Mouse (Mus musculus) hindbrain, embryonic 14.5 days (tissue): ENCODE data around the gene Prpf19. TPM values are rescaled to one million over a fixed set of nuclear protein-coding genes. Genes with fewer than 3 reads are reported as not detected.

Source experiments
- ATAC-seq: fragments of 200-750 bp; cut with Nextera tagmentation; 2 replicates; pipeline ENCODE4 v1.8.0; 2017; ENCODE audit warnings: moderate number of reproducible peaks, mild to moderate bottlenecking, moderate TSS enrichment, moderate library complexity; ENCODE audit not compliant: low FRiP score
- DNase-seq: peaks from one replicate; pipeline ENCODE4 v3.0.0-alpha.2; 2015; ENCODE audit warnings: low spot score
- H3K27ac ChIP-seq: fragments of 300-500 bp; sonication (generic); 2 replicates; pipeline ENCODE4 v1.5.1; 2014; ENCODE audit warnings: mild to moderate bottlenecking, moderate library complexity
- H3K27me3 ChIP-seq: fragments of 300-500 bp; sonication (generic); 2 replicates; pipeline ENCODE4 v1.6.1; 2014; ENCODE audit warnings: mild to moderate bottlenecking, low read length, mixed read lengths; ENCODE audit not compliant: control insufficient read depth, insufficient read depth
- H3K36me3 ChIP-seq: fragments of 300-500 bp; sonication (generic); replicated peaks from 2 replicates; pipeline ENCODE4 v1.6.1; 2014; ENCODE audit not compliant: control insufficient read depth, insufficient read depth
- H3K4me1 ChIP-seq: fragments of 300-500 bp; sonication (generic); replicated peaks from 2 replicates; pipeline ENCODE4 v1.6.1; 2014; ENCODE audit warnings: antibody characterized with exemption, low read length, mixed read lengths; ENCODE audit not compliant: control insufficient read depth, insufficient read depth
- H3K4me2 ChIP-seq: fragments of 300-500 bp; sonication (generic); replicated peaks from 2 replicates; pipeline ENCODE4 v1.6.1; 2014; ENCODE audit warnings: mild to moderate bottlenecking, moderate library complexity
- H3K4me3 ChIP-seq: fragments of 300-500 bp; sonication (generic); replicated peaks from 2 replicates; pipeline ENCODE4 v1.5.1; 2014; ENCODE audit warnings: mild to moderate bottlenecking, low read length
- H3K9ac ChIP-seq: fragments of 300-500 bp; sonication (generic); 2 replicates; pipeline ENCODE4 v1.6.1; 2014
- H3K9me3 ChIP-seq: fragments of 300-500 bp; sonication (generic); 2 replicates; pipeline ENCODE4 v1.6.1; 2016; ENCODE audit warnings: low read length; ENCODE audit not compliant: control insufficient read depth
- WGBS: fragments of 180-500 bp; shearing (Covaris S2); extraction: QIAGEN DNeasy Blood & Tissue Kit; methylation state at CpG from one replicate; pipeline ENCODE4 v1.1.7; 2014; 5-methylcytosine and 5-hydroxymethylcytosine counted together
- polyA plus RNA-seq: library from polyadenylated mRNA; unstranded; fragments of >200 nt; fragmentation: Nextera tagmentation; extraction: Ambion mirVana; gene quantifications from 2 replicates; pipeline ENCODE4 v1.2.1, GENCODE M21; 2014

Gene Prpf19
- polyA plus RNA-seq, 1 experiment from 2014 or later, result 33.4 TPM

GRCm38 (mm10) chr19:10868623-10869141, 26.3 kb upstream of the Prpf19 start:
- DNase-seq, result no peak
- H3K36me3 ChIP-seq, result peaks cover 64% of the 10 kb centered on the region

GRCm38 (mm10) chr19:10869241-10869885, 25.7 kb upstream of the Prpf19 start:
- Histone ChIP-seq H3K36me3 (peaks cover 62% of the 10 kb centered on the region), H3K4me3 (peak overlapping the region; percentile 94), H3K9ac (peak overlapping the region; percentile 99), H3K27me3 (no peaks in the 10 kb centered on the region), H3K4me2 (peak overlapping the region; percentile 94), H3K27ac (peak overlapping the region; percentile 95), H3K4me1 (peaks cover 25% of the 10 kb centered on the region), H3K9me3 (no peaks in the 10 kb centered on the region)
- under 1% methylated on average over 37 of the region's 43 CpGs for WGBS
- peak; percentile 94 for ATAC-seq
- peak; percentile 82 for DNase-seq

More at GRCm38 (mm10) chr19:10868623-10869141, 26.3 kb upstream of the Prpf19 start:
- Histone ChIP-seq H3K9ac (peak overlapping the region; percentile 99), H3K27me3 (no peaks in the 10 kb centered on the region), H3K9me3 (no peaks in the 10 kb centered on the region), H3K4me1 (peaks cover 25% of the 10 kb centered on the region), H3K27ac (peak overlapping the region; percentile 95), H3K4me3 (peak overlapping the region; percentile 94), H3K4me2 (peak overlapping the region; percentile 94)
- WGBS, result under 1% methylated on average over 17 of the region's 17 CpGs
- ATAC-seq, result peak; percentile 25; the same call in 1 of the 2 replicates

GRCm38 (mm10) chr19:10869886-10870527, 25.0 kb upstream of the Prpf19 start, which contains the start of gene Tmem132a:
Tmem132a (minus strand) TSS chr19:10869940.
- Histone ChIP-seq H3K4me3 (peak within 1 kb of the TSS; percentile 94), H3K9ac (peak within 1 kb of the TSS; percentile 99), H3K4me2 (peak within 1 kb of the TSS; percentile 94), H3K27me3 (no peaks in the 10 kb centered on the region), H3K4me1 (peaks cover 25% of the 10 kb centered on the region), H3K36me3 (peaks cover 56% of the 10 kb centered on the region), H3K27ac (peak within 1 kb of the TSS; percentile 95), H3K9me3 (no peaks in the 10 kb centered on the region)
- ATAC-seq (peak; percentile 32), DNase-seq (no peak)
- 1% methylated on average over 8 of the region's 8 CpGs for WGBS

GRCm38 (mm10) chr19:10870676-10871075, 24.4 kb upstream of the Prpf19 start:
- DNase-seq, result no peak
- ATAC-seq, result no peak
- peaks cover 49% of the 10 kb centered on the region for H3K36me3 ChIP-seq
- H3K9ac ChIP-seq, result no peak overlapping the region
- no peaks in the 10 kb centered on the region for H3K9me3 ChIP-seq
- H3K4me2 ChIP-seq, result no peak overlapping the region
- WGBS, result 90% methylated on average over 3 of the region's 3 CpGs
- H3K27me3 ChIP-seq, result no peaks in the 10 kb centered on the region
- H3K4me1 ChIP-seq, result peaks cover 25% of the 10 kb centered on the region
- 0 out of 2 replicates have a peak overlapping the region, but pooled peaks have one; percentile 94 for H3K4me3 ChIP-seq
- no peak overlapping the region for H3K27ac ChIP-seq

- no peaks in the 10 kb centered on the region for H3K9me3 ChIP-seq
- no peaks in the 10 kb centered on the region for H3K27me3 ChIP-seq
- WGBS, result 74% methylated on average over 14 of the region's 14 CpGs
- H3K4me2 ChIP-seq, result no peak overlapping the region
- no peak overlapping the region for H3K27ac ChIP-seq
- DNase-seq (no peak), ATAC-seq (no peak)
- no peak overlapping the region for H3K9ac ChIP-seq
- H3K4me1 ChIP-seq, result peaks cover 25% of the 10 kb centered on the region
- peaks cover 42% of the 10 kb centered on the region for H3K36me3 ChIP-seq
- no peak overlapping the region for H3K4me3 ChIP-seq
Observed at GRCm38 (mm10) chr19:10871328-10871961, 23.6 kb upstream of the Prpf19 start.

- Histone ChIP-seq H3K9me3 (no peaks in the 10 kb centered on the region), H3K4me1 (peaks cover 15% of the 10 kb centered on the region), H3K4me3 (no peak overlapping the region), H3K9ac (no peak overlapping the region), H3K36me3 (peaks cover 9% of the 10 kb centered on the region), H3K4me2 (no peak overlapping the region), H3K27me3 (no peaks in the 10 kb centered on the region), H3K27ac (no peak overlapping the region)
- no peak for ATAC-seq
- 94% methylated on average over 7 of the region's 7 CpGs for WGBS
- no peak for DNase-seq
Observed at GRCm38 (mm10) chr19:10878201-10878837, 16.7 kb upstream of the Prpf19 start.

- DNase-seq, result no peak
- ATAC-seq, result no peak
- H3K27me3 ChIP-seq, result no peaks in the 10 kb centered on the region
- H3K4me1 ChIP-seq, result peaks cover 15% of the 10 kb centered on the region
- peak overlapping the region; percentile 66 for H3K4me3 ChIP-seq
- WGBS, result 52% methylated on average over 6 of the region's 7 CpGs
- no peaks in the 10 kb centered on the region for H3K9me3 ChIP-seq
- H3K36me3 ChIP-seq, result no peaks in the 10 kb centered on the region; the same call in 1 of the 2 replicates
- H3K9ac ChIP-seq, result peak overlapping the region; percentile 66
- H3K27ac ChIP-seq, result no peak overlapping the region
- H3K4me2 ChIP-seq, result peak overlapping the region; percentile 86
Observed at GRCm38 (mm10) chr19:10880085-10880974, 14.7 kb upstream of the Prpf19 start.

GRCm38 (mm10) chr19:10880975-10881425, 14.0 kb upstream of the Prpf19 start:
- no peaks in the 10 kb centered on the region for H3K9me3 ChIP-seq
- H3K4me2 ChIP-seq, result peak overlapping the region; percentile 86
- H3K36me3 ChIP-seq, result no peaks in the 10 kb centered on the region; the same call in 1 of the 2 replicates
- H3K27me3 ChIP-seq, result no peaks in the 10 kb centered on the region
- H3K27ac ChIP-seq, result peak overlapping the region; percentile 96
- ATAC-seq (no peak), DNase-seq (no peak)
- peak overlapping the region; percentile 66 for H3K9ac ChIP-seq
- peak overlapping the region; percentile 66 for H3K4me3 ChIP-seq
- H3K4me1 ChIP-seq, result peaks cover 15% of the 10 kb centered on the region
- WGBS, result 0% methylated on average over 14 of the region's 14 CpGs
